Comparison of ENCODE assay signal across 8 mouse cellular contexts in genomic region chr4:156235360-156235770, GRCm38 (mm10). TPM values are rescaled to one million over a fixed set of nuclear protein-coding genes. Genes with fewer than 3 reads are reported as not detected.
DNase-seq lines count a peak whose midpoint lies in the region; ATAC-seq and TF ChIP-seq lines count a peak whose summit lies in the region.

No protein-coding gene starts in this region.

- in situ Hi-C loops in CH12.LX (cut with MboI; ENCODE audit: low pct_ligation_motif_present, low pct_unique_long_range_greater_than_20kb, low sequenced_read_pairs), result no loop called here

- DNase-seq in heart, adult 2 months, result no peak
- DNase-seq in heart, postnatal 36 days, result no peak
- peak; percentile 51 for DNase-seq in CH12.LX (ENCODE audit: extremely low read depth)
- DNase-seq in frontal cortex, adult 2 months (ENCODE audit: extremely low spot score in 1 of 2, low spot score in 1 of 2), result no peak
- no peak for DNase-seq in adrenal gland, postnatal 4 days (ENCODE audit: low spot score in 2 of 2)

- dilution Hi-C loops in CH12.LX (cut with MboI; ENCODE audit: extremely low pct_ligation_motif_present, extremely low pct_unique_long_range_greater_than_20kb, low sequenced_read_pairs), result no loop called here

- H3K4me1 ChIP-seq in heart, adult 2 months (ENCODE audit: control insufficient read depth, insufficient read depth, low read length), result peaks cover 2% of the 10 kb centered on the region; the same call in 1 of the 2 replicates
- peaks cover 8 to 32% of the 10 kb centered on the region in 2 experiments for H3K4me1 ChIP-seq in CH12.LX (ENCODE audit: control insufficient read depth in 1 of 2, insufficient read depth in 2 of 2)
- peaks cover 31% of the 10 kb centered on the region for H3K4me1 ChIP-seq in embryonic facial prominence, embryonic 15.5 days
- peaks cover 21% of the 10 kb centered on the region for H3K4me1 ChIP-seq in limb, embryonic 12.5 days (replicated peaks)

- no peaks in the 10 kb centered on the region for H3K9me3 ChIP-seq in CH12.LX (replicated peaks; ENCODE audit: low read length)
- no peaks in the 10 kb centered on the region for H3K9me3 ChIP-seq in embryonic facial prominence, embryonic 15.5 days (replicated peaks)
- no peaks in the 10 kb centered on the region for H3K9me3 ChIP-seq in limb, embryonic 12.5 days

- H3K36me3 ChIP-seq in heart, adult 2 months (ENCODE audit: control insufficient read depth, insufficient read depth, low read length), result no peaks in the 10 kb centered on the region
- H3K36me3 ChIP-seq in CH12.LX (replicated peaks in 1 of 2; ENCODE audit: control insufficient read depth in 1 of 2, insufficient read depth in 1 of 2, low read length in 1 of 2) (peaks cover 58 to 70% of the 10 kb centered on the region in 2 experiments), myocyte (ENCODE audit: control insufficient read depth, insufficient read depth) (peaks cover 3% of the 10 kb centered on the region)
- peaks cover 60% of the 10 kb centered on the region for H3K36me3 ChIP-seq in embryonic facial prominence, embryonic 15.5 days
- H3K36me3 ChIP-seq in limb, embryonic 12.5 days, result peaks cover 61% of the 10 kb centered on the region

- H3K4me2 ChIP-seq in CH12.LX (ENCODE audit: insufficient read depth, low read depth, poor library complexity, severe bottlenecking) (peak overlapping the region; percentile 75), myocyte (ENCODE audit: low read depth) (peak overlapping the region; percentile 92)
- peak overlapping the region; percentile 94 for H3K4me2 ChIP-seq in embryonic facial prominence, embryonic 15.5 days (replicated peaks)
- peak overlapping the region; percentile 88 for H3K4me2 ChIP-seq in limb, embryonic 12.5 days

- peak overlapping the region; percentile 75 for H3K4me3 ChIP-seq in heart, adult 2 months
- H3K4me3 ChIP-seq in CH12.LX (replicated peaks in 1 of 3; ENCODE audit: low read depth in 2 of 3, low read length in 2 of 3, poor library complexity in 1 of 3) (peak overlapping the region; percentile 67 to 88 (median 85)), myocyte (peak overlapping the region; percentile 55)
- H3K4me3 ChIP-seq in embryonic facial prominence, embryonic 15.5 days (replicated peaks), result peak overlapping the region; percentile 70
- H3K4me3 ChIP-seq in limb, embryonic 12.5 days (replicated peaks), result peak overlapping the region; percentile 88

- 0 out of 2 replicates have a peak, but pooled peaks have one; percentile 11 for TF ChIP-seq CTCF in heart, adult 2 months (IDR thresholded peaks at IDR 0.05)
- TF ChIP-seq CTCF in CH12.LX (conservative IDR thresholded peaks at IDR 0.05 in 1 of 2, IDR thresholded peaks at IDR 0.05 in 1 of 2; ENCODE audit: low read depth in 2 of 2, low read length in 2 of 2), result 0 out of 4 replicates have a peak, but pooled peaks of 1 of the 2 experiments have one; percentile 25

- no peak for TF ChIP-seq POLR2A in heart, adult 2 months (IDR thresholded peaks at IDR 0.05; ENCODE audit: insufficient read depth, low read depth, low read length)
- TF ChIP-seq POLR2A in CH12.LX (IDR thresholded peaks at IDR 0.05; ENCODE audit: low read depth, low read length), result no peak
- TF ChIP-seq POLR2A in myocyte (IDR thresholded peaks at IDR 0.05; ENCODE audit: insufficient read length, low read depth), result no peak

- TF ChIP-seq EP300 in heart, adult 2 months (IDR thresholded peaks at IDR 0.05; ENCODE audit: insufficient read depth, low read depth, low read length), result no peak
- TF ChIP-seq EP300 in CH12.LX (IDR thresholded peaks at IDR 0.05; ENCODE audit: low read length), result no peak

- WGBS in heart, adult 2 months, result under 1% methylated on average over 15 of the region's 15 CpGs
- WGBS in embryonic facial prominence, embryonic 15.5 days, result under 1% methylated on average over 15 of the region's 15 CpGs
- WGBS in limb, embryonic 12.5 days, result under 1% methylated on average over 15 of the region's 15 CpGs

- intact Hi-C loops in heart, adult 2 months (cut with DNase I), result loop anchor here (2.0 kb wide), 1 partner anchor 33 kb away; the partner anchor contains the start of gene AW011738
- intact Hi-C loops in heart, postnatal 36 days (cut with DNase I), result loop anchor here (2.0 kb wide), 1 partner anchor 127 kb away; the partner anchor contains the start of gene 9430015G10Rik

- peak overlapping the region; percentile 64 for H3K27ac ChIP-seq in heart, adult 2 months
- H3K27ac ChIP-seq in CH12.LX (ENCODE audit: insufficient read depth, low read depth), result no peak overlapping the region
- peak overlapping the region; percentile 90; the same call in 1 of the 2 replicates for H3K27ac ChIP-seq in embryonic facial prominence, embryonic 15.5 days (replicated peaks)
- H3K27ac ChIP-seq in limb, embryonic 12.5 days, result no peak overlapping the region

- H3K79me2 ChIP-seq in heart, adult 2 months (replicated peaks; ENCODE audit: control insufficient read depth, insufficient read depth, low read length), result peaks cover 3% of the 10 kb centered on the region
- H3K79me2 ChIP-seq in CH12.LX (replicated peaks; ENCODE audit: control insufficient read depth, extremely low read depth, insufficient read depth, poor library complexity, severe bottlenecking) (peaks cover 33% of the 10 kb centered on the region), myocyte (ENCODE audit: control insufficient read depth, insufficient read depth) (peaks cover 3% of the 10 kb centered on the region)

- ATAC-seq in embryonic facial prominence, embryonic 15.5 days (ENCODE audit: insufficient number of reproducible peaks, low FRiP score, low TSS enrichment, low read depth), result peak; percentile 22
- ATAC-seq in limb, embryonic 12.5 days (ENCODE audit: insufficient number of reproducible peaks, insufficient read depth, low FRiP score, low TSS enrichment, low read depth), result peak; percentile 8

- peak overlapping the region; percentile 66 for H3ac ChIP-seq in myocyte (ENCODE audit: control insufficient read depth, insufficient read length)

- H3K27me3 ChIP-seq in heart, adult 2 months (ENCODE audit: control insufficient read depth, insufficient read depth, low read length), result no peaks in the 10 kb centered on the region
- H3K27me3 ChIP-seq in CH12.LX (replicated peaks), result no peaks in the 10 kb centered on the region
- no peaks in the 10 kb centered on the region for H3K27me3 ChIP-seq in embryonic facial prominence, embryonic 15.5 days
- no peaks in the 10 kb centered on the region for H3K27me3 ChIP-seq in limb, embryonic 12.5 days
- no peaks in the 10 kb centered on the region for H3K27me3 ChIP-seq in myocyte (ENCODE audit: control insufficient read depth, insufficient read depth, insufficient read length)

- H3K9ac ChIP-seq in heart, adult 2 months (ENCODE audit: low read depth, low read length), result peak overlapping the region; percentile 41; the same call in 1 of the 2 replicates
- peak overlapping the region; percentile 85 for H3K9ac ChIP-seq in CH12.LX (ENCODE audit: insufficient read depth, low read depth)
- H3K9ac ChIP-seq in embryonic facial prominence, embryonic 15.5 days, result peak overlapping the region; percentile 72
- 0 out of 2 replicates have a peak overlapping the region, but pooled peaks have one; percentile 74 for H3K9ac ChIP-seq in limb, embryonic 12.5 days (replicated peaks)

- no peak; the same call in 1 of the 2 replicates for TF ChIP-seq RAD21 in CH12.LX (IDR thresholded peaks at IDR 0.05; ENCODE audit: low read depth, low read length)

RNA-seq across cellular contexts. Expression of gene Noc2l, which starts 0.4 kb away (rescaled TPM):
- total RNA-seq in heart, adult 2 months (2021), result 10 to 100 TPM; 24.8 to 25.1 TPM
- polyA plus RNA-seq in heart, adult 2 months (2012; rRNA removed), result 33.9 and 45.5 TPM in 2 replicates
- 10 to 100 TPM; 25.0 to 25.9 TPM for total RNA-seq in heart, postnatal 36 days (2021)
- total RNA-seq in CH12.LX (2012; rRNA removed) (197 and 200 TPM in 2 replicates), CH12.LX (2014; rRNA removed) (157 and 173 TPM in 2 replicates)
- polyA plus RNA-seq in CH12.LX (2012; ENCODE audit: insufficient read length, low read depth) (244 and 265 TPM in 2 replicates), myocyte (2012; fragmentation: generic; extraction: Trizol) (61.3 TPM)
- polyA plus RNA-seq in embryonic facial prominence, embryonic 15.5 days (2015; fragmentation: Nextera tagmentation; extraction: Ambion mirVana), result 68.0 and 71.9 TPM in 2 replicates
- polyA plus RNA-seq in limb, embryonic 12.5 days (2016; fragmentation: Nextera tagmentation; extraction: Ambion mirVana), result 94.1 and 96.3 TPM in 2 replicates
- polyA plus RNA-seq in frontal cortex, adult 2 months (2012; rRNA removed), result 93.4 and 96.7 TPM in 2 replicates
- 10 to 100 TPM; 41.5 to 47.3 TPM for total RNA-seq in adrenal gland, postnatal 4 days (2021)

RNA-seq across cellular contexts. Expression of gene Plekhn1, which starts 0.7 kb away (rescaled TPM):
- 10 to 100 TPM in 1 of 2 experiments, 1 to 10 TPM in 1; 9.7 to 10.8 TPM for total RNA-seq in heart, adult 2 months (2021)
- polyA plus RNA-seq in heart, adult 2 months (2012; rRNA removed), result 25.2 and 28.0 TPM in 2 replicates
- 10 to 100 TPM in 1 of 2 experiments, 1 to 10 TPM in 1; 9.2 to 10.2 TPM for total RNA-seq in heart, postnatal 36 days (2021)
- total RNA-seq in CH12.LX (2012; rRNA removed) (8.2 and 9.7 TPM in 2 replicates), CH12.LX (2014; rRNA removed) (3.3 TPM in 2 replicates)
- polyA plus RNA-seq in CH12.LX (2012; ENCODE audit: insufficient read length, low read depth) (6.5 and 7.2 TPM in 2 replicates), myocyte (2012; fragmentation: generic; extraction: Trizol) (10.6 TPM)
- polyA plus RNA-seq in embryonic facial prominence, embryonic 15.5 days (2015; fragmentation: Nextera tagmentation; extraction: Ambion mirVana), result 43.4 and 44.1 TPM in 2 replicates
- polyA plus RNA-seq in limb, embryonic 12.5 days (2016; fragmentation: Nextera tagmentation; extraction: Ambion mirVana), result 29.2 and 32.8 TPM in 2 replicates
- polyA plus RNA-seq in frontal cortex, adult 2 months (2012; rRNA removed), result 79.0 and 85.8 TPM in 2 replicates
- 10 to 100 TPM; 26.9 to 27.8 TPM for total RNA-seq in adrenal gland, postnatal 4 days (2021)

RNA-seq across cellular contexts. Expression of gene Perm1, which starts 19.7 kb away (rescaled TPM):
- 100 to 1,000 TPM; 273 to 332 TPM for total RNA-seq in heart, adult 2 months (2021)
- 163 and 257 TPM in 2 replicates for polyA plus RNA-seq in heart, adult 2 months (2012; rRNA removed)
- 100 to 1,000 TPM; 208 to 223 TPM for total RNA-seq in heart, postnatal 36 days (2021)
- total RNA-seq in CH12.LX (2012; rRNA removed) (0.04 and 0.08 TPM in 2 replicates), CH12.LX (2014; rRNA removed) (not detected in 2 replicates)
- polyA plus RNA-seq in CH12.LX (2012; ENCODE audit: insufficient read length, low read depth) (0.43 and 0.50 TPM in 2 replicates), myocyte (2012; fragmentation: generic; extraction: Trizol) (0.11 TPM)
- polyA plus RNA-seq in embryonic facial prominence, embryonic 15.5 days (2015; fragmentation: Nextera tagmentation; extraction: Ambion mirVana), result 3.8 and 4.6 TPM in 2 replicates
- 0.45 and 0.66 TPM in 2 replicates for polyA plus RNA-seq in limb, embryonic 12.5 days (2016; fragmentation: Nextera tagmentation; extraction: Ambion mirVana)
- 0.92 and 0.96 TPM in 2 replicates for polyA plus RNA-seq in frontal cortex, adult 2 months (2012; rRNA removed)
- total RNA-seq in adrenal gland, postnatal 4 days (2021), result 1 to 10 TPM; 4.1 to 4.7 TPM

RNA-seq across cellular contexts. Expression of gene Samd11, which starts 20.1 kb away (rescaled TPM):
- total RNA-seq in heart, adult 2 months (2021), result not detected
- polyA plus RNA-seq in heart, adult 2 months (2012; rRNA removed), result 0.09 and 0.61 TPM in 2 replicates
- not detected for total RNA-seq in heart, postnatal 36 days (2021)
- total RNA-seq in CH12.LX (2012; rRNA removed), result 3.5 and 4.1 TPM in 2 replicates
- not detected in 2 replicates for total RNA-seq in CH12.LX (2014; rRNA removed)
- polyA plus RNA-seq in CH12.LX (2012; ENCODE audit: insufficient read length, low read depth), result 0.18 and 0.47 TPM in 2 replicates
- polyA plus RNA-seq in embryonic facial prominence, embryonic 15.5 days (2015; fragmentation: Nextera tagmentation; extraction: Ambion mirVana), result 0.28 and 0.42 TPM in 2 replicates
- 0.50 and 0.95 TPM in 2 replicates for polyA plus RNA-seq in limb, embryonic 12.5 days (2016; fragmentation: Nextera tagmentation; extraction: Ambion mirVana)
- 0.02 TPM for polyA plus RNA-seq in myocyte (2012; fragmentation: generic; extraction: Trizol)
- polyA plus RNA-seq in frontal cortex, adult 2 months (2012; rRNA removed), result 2.7 and 3.8 TPM in 2 replicates
- total RNA-seq in adrenal gland, postnatal 4 days (2021), result 1 to 10 TPM; 5.9 to 8.0 TPM

RNA-seq across cellular contexts. Expression of gene AW011738, which starts 32.3 kb away (rescaled TPM):
- 10 to 100 TPM in 1 of 2 experiments, 1 to 10 TPM in 1; 9.7 to 12.1 TPM for total RNA-seq in heart, adult 2 months (2021)
- 4.6 and 4.8 TPM in 2 replicates for polyA plus RNA-seq in heart, adult 2 months (2012; rRNA removed)
- total RNA-seq in heart, postnatal 36 days (2021), result 1 to 10 TPM; 7.7 to 8.4 TPM
- total RNA-seq in CH12.LX (2012; rRNA removed) (0.80 and 1.6 TPM in 2 replicates), CH12.LX (2014; rRNA removed) (0.15 TPM in 1 of 2 replicates, not detected in the other)
- polyA plus RNA-seq in CH12.LX (2012; ENCODE audit: insufficient read length, low read depth) (0.14 and 0.20 TPM in 2 replicates), myocyte (2012; fragmentation: generic; extraction: Trizol) (0.48 TPM)
- 3.1 and 3.6 TPM in 2 replicates for polyA plus RNA-seq in embryonic facial prominence, embryonic 15.5 days (2015; fragmentation: Nextera tagmentation; extraction: Ambion mirVana)
- 1.8 TPM in 2 replicates for polyA plus RNA-seq in limb, embryonic 12.5 days (2016; fragmentation: Nextera tagmentation; extraction: Ambion mirVana)
- 5.2 and 5.4 TPM in 2 replicates for polyA plus RNA-seq in frontal cortex, adult 2 months (2012; rRNA removed)
- 1 to 10 TPM; 3.7 to 4.8 TPM for total RNA-seq in adrenal gland, postnatal 4 days (2021)

Comparison
In these comparisons a context has a peak if more than half of its experiments do, and no peak if none do; other contexts are left out.
1. H3K27ac ChIP-seq: peak in heart, adult 2 months (single experiment) and embryonic facial prominence, embryonic 15.5 days (single experiment); none in CH12.LX (single experiment) and limb, embryonic 12.5 days (single experiment).
2. RNA of gene Perm1, which starts 19.7 kb away (polyA plus RNA-seq): 163 to 257 TPM in heart, adult 2 months; 3.8 to 4.6 TPM in embryonic facial prominence, embryonic 15.5 days, 0.92 to 0.96 TPM in frontal cortex, adult 2 months, 0.45 to 0.66 TPM in limb, embryonic 12.5 days, 0.43 to 0.50 TPM in CH12.LX and 0.11 TPM in myocyte (single experiment); every median in the first group is over 10 times any median in the second.
3. Peak in every context shown above with its lines, with median percentiles within 50 percentile points of each other: H3K4me3 ChIP-seq, H3K9ac ChIP-seq and H3K4me2 ChIP-seq.